ENCODE assay signal across 8 mouse cellular contexts in genomic region chr15:102105764-102106730, GRCm38 (mm10). TPM values are rescaled to one million over a fixed set of nuclear protein-coding genes. Genes with fewer than 3 reads are reported as not detected.
DNase-seq lines count a peak whose midpoint lies in the region; ATAC-seq lines count a peak whose summit lies in the region.

No protein-coding gene starts in this region.

- peaks cover 38% of the 10 kb centered on the region for H3K36me3 ChIP-seq in heart, embryonic 10.5 days
- H3K36me3 ChIP-seq in midbrain, embryonic 16.5 days (ENCODE audit: control insufficient read depth, insufficient read depth, low read length) = no peaks in the 10 kb centered on the region

- peak; percentile 70 to 78 for DNase-seq in heart, adult 18-20 months
- no peak for DNase-seq in heart, postnatal 14 days
- peak; percentile 74 for DNase-seq in R1 (ENCODE audit: low read depth, low spot score)
- no peak for DNase-seq in heart, embryonic 10.5 days (ENCODE audit: low spot score)
- peak; percentile 76 for DNase-seq in kidney, postnatal 10 days
- DNase-seq in layer of hippocampus, postnatal 25 days (ENCODE audit: extremely low spot score in 1 of 2, low spot score in 1 of 2) = no peak
- no peak for DNase-seq in adrenal gland, adult 2 months

- 22% methylated on average over 18 of the region's 18 CpGs for WGBS in heart, embryonic 10.5 days
- WGBS in midbrain, embryonic 16.5 days = 31% methylated on average over 18 of the region's 18 CpGs

- H3K4me1 ChIP-seq in heart, embryonic 10.5 days = peaks cover 96% of the 10 kb centered on the region
- peaks cover 12% of the 10 kb centered on the region for H3K4me1 ChIP-seq in midbrain, embryonic 16.5 days (ENCODE audit: control insufficient read depth, insufficient read depth, low read length)

- no peak overlapping the region for H3K9ac ChIP-seq in midbrain, embryonic 16.5 days (ENCODE audit: low read depth, low read length)

- peak overlapping the region; percentile 32; the same call in 1 of the 2 replicates for H3K27ac ChIP-seq in heart, embryonic 10.5 days
- no peak overlapping the region for H3K27ac ChIP-seq in midbrain, embryonic 16.5 days (ENCODE audit: low read length)

- H3K27me3 ChIP-seq in heart, embryonic 10.5 days (ENCODE audit: insufficient read depth, poor library complexity, severe bottlenecking) = peaks cover 25% of the 10 kb centered on the region
- H3K27me3 ChIP-seq in midbrain, embryonic 16.5 days (ENCODE audit: control insufficient read depth, insufficient read depth, low read depth, low read length) = peaks cover 23% of the 10 kb centered on the region

- peak overlapping the region; percentile 77 for H3K4me2 ChIP-seq in midbrain, embryonic 16.5 days (ENCODE audit: low read length)

- intact Hi-C loops in heart, postnatal 14 days (cut with DNase I) = loop anchor here (5.0 kb wide), 1 partner anchor 41 kb away; no protein-coding TSS in a partner anchor

- H3K9me3 ChIP-seq in heart, embryonic 10.5 days = no peaks in the 10 kb centered on the region
- no peaks in the 10 kb centered on the region for H3K9me3 ChIP-seq in midbrain, embryonic 16.5 days (replicated peaks; ENCODE audit: control insufficient read depth, low read length, poor library complexity, severe bottlenecking)

- H3K4me3 ChIP-seq in heart, embryonic 10.5 days = peak overlapping the region; percentile 52
- peak overlapping the region; percentile 38; the same call in 1 of the 2 replicates for H3K4me3 ChIP-seq in midbrain, embryonic 16.5 days (ENCODE audit: low read depth, low read length)

- no peak for ATAC-seq in midbrain, embryonic 16.5 days

RNA-seq across cellular contexts. Expression of gene Tns2, which starts 5.8 kb away (rescaled TPM):
- total RNA-seq in heart, adult 18-20 months (2021) = 100 to 1,000 TPM; 109 to 123 TPM
- total RNA-seq in heart, postnatal 14 days (2021) = 100 to 1,000 TPM; 119 to 121 TPM
- 19.8 and 19.9 TPM in 2 replicates for polyA plus RNA-seq in heart, embryonic 10.5 days (2016; fragmentation: Nextera tagmentation; extraction: Ambion mirVana)
- 7.4 and 9.4 TPM in 2 replicates for polyA plus RNA-seq in midbrain, embryonic 16.5 days (2015; fragmentation: Nextera tagmentation; extraction: Ambion mirVana)
- total RNA-seq in layer of hippocampus, postnatal 25 days (2021) = 10 to 100 TPM; 13.3 to 15.0 TPM
- 10 to 100 TPM; 75.2 to 91.8 TPM for total RNA-seq in adrenal gland, adult 2 months (2021)
- 101 and 107 TPM in 2 replicates for polyA plus RNA-seq in adrenal gland, adult 2 months (2012; rRNA removed)

RNA-seq across cellular contexts. Expression of gene Spryd3, which starts 30.0 kb away (rescaled TPM):
- total RNA-seq in heart, adult 18-20 months (2021) = 10 to 100 TPM; 14.4 to 15.3 TPM
- total RNA-seq in heart, postnatal 14 days (2021) = 10 to 100 TPM; 14.0 to 17.5 TPM
- polyA plus RNA-seq in heart, embryonic 10.5 days (2016; fragmentation: Nextera tagmentation; extraction: Ambion mirVana) = 19.0 and 19.4 TPM in 2 replicates
- 81.1 and 95.9 TPM in 2 replicates for polyA plus RNA-seq in midbrain, embryonic 16.5 days (2015; fragmentation: Nextera tagmentation; extraction: Ambion mirVana)
- 100 to 1,000 TPM; 149 to 154 TPM for total RNA-seq in layer of hippocampus, postnatal 25 days (2021)
- 10 to 100 TPM; 27.4 to 48.9 TPM for total RNA-seq in adrenal gland, adult 2 months (2021)
- 38.3 and 48.4 TPM in 2 replicates for polyA plus RNA-seq in adrenal gland, adult 2 months (2012; rRNA removed)

RNA-seq across cellular contexts. Expression of gene Eif4b, which starts 32.5 kb away (rescaled TPM):
- total RNA-seq in heart, adult 18-20 months (2021) = 100 to 1,000 TPM; 151 to 167 TPM
- 100 to 1,000 TPM; 130 to 147 TPM for total RNA-seq in heart, postnatal 14 days (2021)
- 85.5 and 99.6 TPM in 2 replicates for polyA plus RNA-seq in heart, embryonic 10.5 days (2016; fragmentation: Nextera tagmentation; extraction: Ambion mirVana)
- polyA plus RNA-seq in midbrain, embryonic 16.5 days (2015; fragmentation: Nextera tagmentation; extraction: Ambion mirVana) = 87.3 and 90.0 TPM in 2 replicates
- 100 to 1,000 TPM; 182 to 188 TPM for total RNA-seq in layer of hippocampus, postnatal 25 days (2021)
- 100 to 1,000 TPM; 230 to 238 TPM for total RNA-seq in adrenal gland, adult 2 months (2021)
- polyA plus RNA-seq in adrenal gland, adult 2 months (2012; rRNA removed) = 28.8 and 43.7 TPM in 2 replicates

RNA-seq across cellular contexts. Expression of gene Igfbp6, which starts 38.1 kb away (rescaled TPM):
- 10 to 100 TPM; 23.3 to 39.7 TPM for total RNA-seq in heart, adult 18-20 months (2021)
- 10 to 100 TPM; 42.0 to 51.8 TPM for total RNA-seq in heart, postnatal 14 days (2021)
- polyA plus RNA-seq in heart, embryonic 10.5 days (2016; fragmentation: Nextera tagmentation; extraction: Ambion mirVana) = 0.64 and 0.67 TPM in 2 replicates
- polyA plus RNA-seq in midbrain, embryonic 16.5 days (2015; fragmentation: Nextera tagmentation; extraction: Ambion mirVana) = 2.5 and 3.1 TPM in 2 replicates
- 10 to 100 TPM in 1 of 2 experiments, 1 to 10 TPM in 1; 8.0 to 11.1 TPM for total RNA-seq in layer of hippocampus, postnatal 25 days (2021)
- 10 to 100 TPM; 37.7 to 71.0 TPM for total RNA-seq in adrenal gland, adult 2 months (2021)
- polyA plus RNA-seq in adrenal gland, adult 2 months (2012; rRNA removed) = 65.0 and 78.9 TPM in 2 replicates

RNA-seq across cellular contexts. Expression of gene Soat2, which starts 44.3 kb away (rescaled TPM):
- not detected for total RNA-seq in heart, adult 18-20 months (2021)
- total RNA-seq in heart, postnatal 14 days (2021) = under 1 TPM in 1 of 2 experiments, not detected in 1; 0.17 TPM
- 2.0 and 7.9 TPM in 2 replicates for polyA plus RNA-seq in heart, embryonic 10.5 days (2016; fragmentation: Nextera tagmentation; extraction: Ambion mirVana)
- polyA plus RNA-seq in midbrain, embryonic 16.5 days (2015; fragmentation: Nextera tagmentation; extraction: Ambion mirVana) = 0.21 TPM in 1 of 2 replicates, not detected in the other
- not detected for total RNA-seq in layer of hippocampus, postnatal 25 days (2021)
- under 1 TPM; 0.35 to 0.49 TPM for total RNA-seq in adrenal gland, adult 2 months (2021)
- 0.88 and 0.92 TPM in 2 replicates for polyA plus RNA-seq in adrenal gland, adult 2 months (2012; rRNA removed)

Comparison
In these comparisons a context has a peak if more than half of its experiments do, and no peak if none do; other contexts are left out.
1. DNase-seq: peak in heart, adult 18-20 months (2 of 2), R1 (single experiment) and kidney, postnatal 10 days (single experiment); none in heart, postnatal 14 days (0 of 2), heart, embryonic 10.5 days (single experiment), layer of hippocampus, postnatal 25 days (0 of 2) and adrenal gland, adult 2 months (single experiment).
2. RNA of gene Tns2, which starts 5.8 kb away (total RNA-seq): 109 to 123 TPM in heart, adult 18-20 months, 119 to 121 TPM in heart, postnatal 14 days and 75.2 to 91.8 TPM in adrenal gland, adult 2 months; 13.3 to 15.0 TPM in layer of hippocampus, postnatal 25 days; every median in the first group is over 4 times any median in the second.